Mouse (Mus musculus) limb, embryonic 13.5 days (tissue): ENCODE results near the gene Iqca. TPM values are rescaled to one million over a fixed set of nuclear protein-coding genes. Genes with fewer than 3 reads are reported as not detected.

Source experiments
- ATAC-seq: fragments of 200-750 bp; cut with Nextera tagmentation; 2 replicates; pipeline ENCODE4 v1.8.0; 2017; ENCODE audit warnings: low read depth, moderate number of reproducible peaks, moderate TSS enrichment; ENCODE audit not compliant: low FRiP score
- H3K27ac ChIP-seq: fragments of 300-500 bp; sonication (generic); 2 replicates; pipeline ENCODE4 v1.5.1; 2015; ENCODE audit warnings: inconsistent platforms, mild to moderate bottlenecking, moderate library complexity
- H3K27me3 ChIP-seq: fragments of 300-500 bp; sonication (generic); 2 replicates; pipeline ENCODE4 v1.6.1; 2015; ENCODE audit warnings: mild to moderate bottlenecking, inconsistent platforms
- H3K36me3 ChIP-seq: fragments of 300-500 bp; sonication (generic); 2 replicates; pipeline ENCODE4 v1.6.1; 2015; ENCODE audit warnings: inconsistent platforms, mild to moderate bottlenecking, moderate library complexity
- H3K4me1 ChIP-seq: fragments of 300-500 bp; sonication (generic); 2 replicates; pipeline ENCODE4 v1.6.1; 2015; ENCODE audit warnings: inconsistent platforms
- H3K4me2 ChIP-seq: fragments of 300-500 bp; sonication (generic); replicated peaks from 2 replicates; pipeline ENCODE4 v1.6.1; 2015; ENCODE audit warnings: inconsistent platforms, mild to moderate bottlenecking, moderate library complexity
- H3K4me3 ChIP-seq: fragments of 300-500 bp; sonication (generic); 2 replicates; pipeline ENCODE4 v1.5.1; 2015; ENCODE audit warnings: moderate library complexity, mild to moderate bottlenecking, inconsistent platforms
- H3K9ac ChIP-seq: fragments of 300-500 bp; sonication (generic); 2 replicates; pipeline ENCODE4 v1.6.1; 2015; ENCODE audit warnings: mild to moderate bottlenecking, inconsistent platforms
- H3K9me3 ChIP-seq: fragments of 300-500 bp; sonication (generic); 2 replicates; pipeline ENCODE4 v1.6.1; 2016; ENCODE audit warnings: inconsistent platforms
- WGBS: fragments of 180-500 bp; shearing (Covaris S2); methylation state at CpG from one replicate; pipeline ENCODE4 v1.1.7; 2015; 5-methylcytosine and 5-hydroxymethylcytosine counted together
- polyA plus RNA-seq: library from polyadenylated mRNA; unstranded; fragments of >200 nt; fragmentation: Nextera tagmentation; extraction: Ambion mirVana; gene quantifications from 2 replicates; pipeline ENCODE4 v1.2.1, GENCODE M21; 2015

Gene Iqca
- polyA plus RNA-seq, 1 experiment from 2014 or later, result 0.10 TPM

DNA sequence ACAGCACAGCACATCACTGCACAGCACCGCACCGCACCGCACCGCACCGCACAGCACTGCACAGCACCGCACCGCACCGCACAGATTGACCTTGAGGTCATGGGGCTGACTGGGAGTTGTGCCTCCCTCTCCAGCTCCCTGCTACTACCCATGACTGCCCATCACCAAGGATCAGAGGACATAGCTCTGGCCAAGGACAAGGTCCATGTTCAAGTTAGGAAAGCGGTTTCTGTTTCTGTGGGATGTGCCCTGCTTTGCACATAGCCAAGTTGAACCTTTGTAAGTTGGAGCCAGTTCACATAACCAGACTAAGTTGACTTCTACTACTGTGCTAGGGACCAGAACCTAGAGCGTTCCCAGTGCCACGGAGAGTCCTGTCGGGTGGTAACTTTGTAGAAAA, 28.6 kb downstream of the Iqca start:
- Histone ChIP-seq H3K27ac (no peak overlapping the region), H3K27me3 (peaks cover 55% of the 10 kb centered on the region), H3K4me1 (peaks cover 21% of the 10 kb centered on the region), H3K9ac (no peak overlapping the region), H3K4me2 (no peak overlapping the region), H3K36me3 (no peaks in the 10 kb centered on the region), H3K4me3 (no peak overlapping the region), H3K9me3 (no peaks in the 10 kb centered on the region)
- no peak for ATAC-seq
- 95% methylated on average over 12 of the region's 12 CpGs for WGBS

DNA sequence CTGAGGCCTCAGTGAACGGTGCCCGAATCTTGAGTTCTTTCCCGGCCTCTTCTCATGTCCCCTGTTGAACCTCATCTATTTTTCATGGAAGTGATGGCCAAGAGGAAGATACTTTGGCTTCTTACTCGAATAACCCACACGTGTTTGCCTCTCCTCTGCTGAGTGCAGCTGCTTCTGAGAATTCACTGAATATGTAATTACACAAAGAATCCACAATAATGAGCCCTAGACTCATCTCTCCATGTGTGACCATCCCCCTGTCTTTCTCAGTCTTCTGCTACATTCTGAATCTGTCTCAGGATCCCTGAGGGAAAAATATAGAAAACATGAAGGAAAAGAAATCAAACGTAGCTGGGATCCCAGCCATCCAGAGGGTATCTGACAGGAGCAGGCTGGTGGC, 32.5 kb downstream of the Iqca start:
- Histone ChIP-seq H3K27ac (no peak overlapping the region), H3K4me1 (peaks cover 27% of the 10 kb centered on the region), H3K4me3 (no peak overlapping the region), H3K9ac (no peak overlapping the region), H3K27me3 (peaks cover 76% of the 10 kb centered on the region), H3K9me3 (no peaks in the 10 kb centered on the region), H3K4me2 (no peak overlapping the region), H3K36me3 (no peaks in the 10 kb centered on the region)
- WGBS, result 79% methylated on average over 6 of the region's 6 CpGs
- ATAC-seq, result no peak

DNA sequence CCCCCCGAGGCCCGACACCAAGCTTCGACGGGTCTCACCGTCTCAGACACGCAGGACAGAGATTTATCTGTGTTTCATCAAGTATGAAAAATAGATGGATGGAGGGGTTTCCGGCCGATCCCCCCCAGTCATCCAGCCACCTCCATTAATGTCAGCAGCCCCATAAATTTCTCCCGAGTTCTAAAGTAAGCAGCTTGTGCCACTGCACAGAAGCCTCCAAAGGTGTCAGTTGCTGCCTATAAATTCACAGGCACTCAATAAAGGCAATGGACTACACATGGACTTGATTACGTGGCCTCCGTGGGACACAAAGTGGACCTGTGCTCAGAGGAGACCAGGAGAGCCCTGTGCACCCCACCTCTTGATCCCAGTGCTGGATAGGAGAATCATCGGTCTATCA, 34.0 kb downstream of the Iqca start:
- Histone ChIP-seq H3K4me2 (0 out of 2 replicates have a peak overlapping the region, but pooled peaks have one; percentile 1), H3K4me1 (peaks cover 34% of the 10 kb centered on the region)
- ATAC-seq, result no peak

DNA sequence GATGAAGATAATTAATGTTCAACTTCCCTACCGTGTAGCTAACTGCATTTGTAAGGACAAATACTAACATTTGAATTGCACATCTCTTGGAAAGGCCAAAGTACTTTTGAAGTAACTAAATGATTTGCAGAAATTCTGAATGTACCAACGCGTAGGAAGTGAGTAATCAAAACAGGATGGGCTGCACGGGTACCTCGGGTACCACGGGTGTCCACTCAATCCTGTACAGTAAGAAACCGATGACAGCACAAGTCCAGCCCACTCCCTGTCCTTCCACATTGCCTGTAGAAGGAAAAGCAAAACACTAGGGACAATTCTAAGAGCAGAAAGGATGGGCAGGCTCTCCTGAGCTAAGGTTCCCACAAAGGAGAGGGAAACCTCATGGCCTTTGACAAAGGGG, 36.0 kb downstream of the Iqca start:
- peaks cover 34% of the 10 kb centered on the region for H3K4me1 ChIP-seq
- H3K9me3 ChIP-seq, result 0 out of 2 replicates have a peak, but pooled peaks cover 2% of the 10 kb centered on the region
- no peak overlapping the region for H3K4me2 ChIP-seq
- WGBS, result 60% methylated on average over 7 of the region's 7 CpGs
- H3K27ac ChIP-seq, result no peak overlapping the region
- no peak for ATAC-seq
- peaks cover 72% of the 10 kb centered on the region for H3K27me3 ChIP-seq
- H3K9ac ChIP-seq, result no peak overlapping the region
- H3K4me3 ChIP-seq, result no peak overlapping the region
- H3K36me3 ChIP-seq, result no peaks in the 10 kb centered on the region

More for the DNA sequence above, 34.0 kb downstream of the Iqca start:
- no peak overlapping the region for H3K27ac ChIP-seq
- H3K36me3 ChIP-seq, result no peaks in the 10 kb centered on the region
- no peaks in the 10 kb centered on the region for H3K9me3 ChIP-seq
- 10% methylated on average over 12 of the region's 12 CpGs for WGBS
- H3K27me3 ChIP-seq, result peaks cover 75% of the 10 kb centered on the region
- H3K4me3 ChIP-seq, result no peak overlapping the region
- H3K9ac ChIP-seq, result no peak overlapping the region

DNA sequence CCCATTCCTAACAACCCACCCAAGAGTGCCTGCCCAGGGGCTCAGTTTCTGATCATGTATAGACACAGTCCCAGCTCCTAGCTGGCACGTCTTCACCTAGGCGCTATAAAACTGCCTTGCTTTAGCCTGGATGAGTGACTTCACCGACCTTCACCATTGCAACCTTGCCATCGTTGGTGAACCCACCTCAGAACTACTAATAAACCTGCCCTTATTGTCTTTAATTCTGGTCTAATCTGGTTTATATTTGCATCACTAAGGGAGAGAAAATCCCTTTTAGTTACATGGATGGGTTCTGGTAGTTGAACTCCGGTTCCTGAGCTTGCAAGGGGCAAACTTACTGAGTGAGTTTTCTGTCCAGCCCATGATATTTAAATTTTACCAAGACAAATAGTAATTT, 38.6 kb downstream of the Iqca start:
- ATAC-seq, result no peak
- 72% methylated on average over 5 of the region's 5 CpGs for WGBS
- peaks cover 9% of the 10 kb centered on the region; the same call in 1 of the 2 replicates for H3K9me3 ChIP-seq
- no peaks in the 10 kb centered on the region for H3K36me3 ChIP-seq
- no peak overlapping the region for H3K4me3 ChIP-seq
- peaks cover 55% of the 10 kb centered on the region for H3K27me3 ChIP-seq
- H3K27ac ChIP-seq, result no peak overlapping the region
- H3K4me1 ChIP-seq, result peaks cover 33% of the 10 kb centered on the region
- no peak overlapping the region for H3K9ac ChIP-seq
- H3K4me2 ChIP-seq, result no peak overlapping the region

DNA sequence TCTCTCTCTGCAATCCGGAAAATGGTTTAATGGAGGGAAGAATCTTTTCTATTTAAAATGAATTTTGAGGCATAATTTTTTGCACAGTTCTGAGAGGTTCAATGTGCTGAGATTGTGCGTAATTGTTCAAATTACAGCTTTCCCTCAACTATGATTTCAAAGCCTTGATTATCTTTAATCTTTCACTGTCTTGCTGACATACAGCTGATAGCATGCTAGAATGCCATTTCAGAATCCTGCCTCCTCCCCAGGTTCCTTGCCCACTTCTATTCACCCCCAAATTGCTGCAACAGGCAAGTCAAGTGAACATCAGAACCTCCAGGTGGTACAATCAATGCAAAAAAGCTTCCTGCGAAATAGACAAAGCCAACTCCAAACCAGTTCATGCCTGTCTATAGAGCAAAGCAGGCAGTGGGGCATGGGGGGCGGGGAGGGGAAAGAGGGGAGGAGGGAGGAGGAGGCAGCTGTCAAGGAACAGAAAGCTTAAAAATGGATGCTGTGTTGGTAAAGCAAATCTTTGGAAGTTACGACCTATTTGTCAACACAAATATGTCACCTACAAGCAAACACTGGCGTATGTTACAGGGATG, 39.5 kb downstream of the Iqca start:
- H3K9me3 ChIP-seq, result peaks cover 9% of the 10 kb centered on the region; the same call in 1 of the 2 replicates
- 83% methylated on average over 6 of the region's 6 CpGs for WGBS
- peaks cover 25% of the 10 kb centered on the region for H3K4me1 ChIP-seq
- ATAC-seq, result no peak
- no peak overlapping the region for H3K27ac ChIP-seq
- H3K4me3 ChIP-seq, result no peak overlapping the region
- H3K9ac ChIP-seq, result no peak overlapping the region
- H3K27me3 ChIP-seq, result peaks cover 55% of the 10 kb centered on the region
- no peak overlapping the region for H3K4me2 ChIP-seq
- no peaks in the 10 kb centered on the region for H3K36me3 ChIP-seq

DNA sequence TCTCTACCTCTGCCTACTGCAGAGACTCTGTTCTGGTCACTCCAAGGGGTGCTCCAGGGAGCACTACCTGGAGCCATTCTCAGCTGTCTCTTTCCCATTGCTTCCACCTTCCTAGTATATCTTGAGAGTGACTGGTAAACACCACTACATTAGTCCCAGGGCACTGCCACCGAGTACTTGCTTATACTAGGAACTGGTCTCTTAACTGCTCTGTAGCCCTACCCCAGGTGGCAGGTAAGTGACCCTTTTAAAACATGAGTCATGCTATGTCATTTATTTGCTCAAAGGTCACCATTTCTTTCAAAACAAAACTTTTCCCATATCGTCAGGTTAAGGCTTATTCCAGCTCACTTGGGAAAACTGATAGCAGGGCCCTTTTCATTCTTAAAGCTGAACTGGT, 40.5 kb downstream of the Iqca start:
- H3K9ac ChIP-seq, result no peak overlapping the region
- H3K4me1 ChIP-seq, result peaks cover 19% of the 10 kb centered on the region
- peaks cover 9% of the 10 kb centered on the region; the same call in 1 of the 2 replicates for H3K9me3 ChIP-seq
- no peak overlapping the region for H3K4me2 ChIP-seq
- WGBS, result 81% methylated on average over 2 of the region's 2 CpGs
- no peak overlapping the region for H3K27ac ChIP-seq
- ATAC-seq, result no peak
- H3K36me3 ChIP-seq, result no peaks in the 10 kb centered on the region
- H3K27me3 ChIP-seq, result peaks cover 47% of the 10 kb centered on the region
- no peak overlapping the region for H3K4me3 ChIP-seq

DNA sequence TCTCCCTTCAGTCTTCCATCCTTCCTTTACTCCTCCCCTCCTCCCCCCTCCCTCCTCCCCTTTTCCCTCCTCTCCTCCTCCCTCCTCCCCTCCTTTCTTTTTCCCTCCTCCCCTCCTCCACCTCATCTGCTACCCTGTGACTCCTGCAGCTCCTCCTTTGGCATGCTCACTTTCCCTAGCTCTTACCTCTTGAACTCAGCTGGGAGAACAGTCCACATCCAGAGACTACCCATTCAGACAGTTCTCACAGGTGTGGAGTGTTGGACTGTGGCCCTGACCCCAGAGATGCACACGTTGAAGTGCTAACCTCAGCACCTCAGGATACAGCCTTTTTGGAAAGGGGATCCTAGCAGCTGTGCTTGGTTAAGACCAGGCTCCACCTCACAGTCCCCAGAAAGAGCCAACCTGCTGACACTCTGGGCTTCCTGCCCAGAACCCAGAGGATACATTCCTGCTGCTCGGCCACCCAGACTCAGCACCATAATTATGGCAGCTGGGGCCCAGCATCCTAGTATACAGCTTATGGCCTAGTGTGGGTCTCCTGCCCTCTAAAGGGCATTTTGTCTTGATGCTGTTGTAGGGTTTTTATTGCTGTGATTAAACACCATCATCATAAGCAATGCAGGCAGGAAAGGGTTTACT, 41.9 kb downstream of the Iqca start:
- peak; percentile 73 for ATAC-seq
- H3K4me3 ChIP-seq, result no peak overlapping the region
- H3K4me2 ChIP-seq, result no peak overlapping the region
- no peak overlapping the region for H3K9ac ChIP-seq
- H3K4me1 ChIP-seq, result peaks cover 16% of the 10 kb centered on the region
- 33% methylated on average over 2 of the region's 2 CpGs for WGBS
- peaks cover 9% of the 10 kb centered on the region; the same call in 1 of the 2 replicates for H3K9me3 ChIP-seq
- H3K27me3 ChIP-seq, result peaks cover 34% of the 10 kb centered on the region
- no peaks in the 10 kb centered on the region for H3K36me3 ChIP-seq
- no peak overlapping the region; the same call in 1 of the 2 replicates for H3K27ac ChIP-seq

DNA sequence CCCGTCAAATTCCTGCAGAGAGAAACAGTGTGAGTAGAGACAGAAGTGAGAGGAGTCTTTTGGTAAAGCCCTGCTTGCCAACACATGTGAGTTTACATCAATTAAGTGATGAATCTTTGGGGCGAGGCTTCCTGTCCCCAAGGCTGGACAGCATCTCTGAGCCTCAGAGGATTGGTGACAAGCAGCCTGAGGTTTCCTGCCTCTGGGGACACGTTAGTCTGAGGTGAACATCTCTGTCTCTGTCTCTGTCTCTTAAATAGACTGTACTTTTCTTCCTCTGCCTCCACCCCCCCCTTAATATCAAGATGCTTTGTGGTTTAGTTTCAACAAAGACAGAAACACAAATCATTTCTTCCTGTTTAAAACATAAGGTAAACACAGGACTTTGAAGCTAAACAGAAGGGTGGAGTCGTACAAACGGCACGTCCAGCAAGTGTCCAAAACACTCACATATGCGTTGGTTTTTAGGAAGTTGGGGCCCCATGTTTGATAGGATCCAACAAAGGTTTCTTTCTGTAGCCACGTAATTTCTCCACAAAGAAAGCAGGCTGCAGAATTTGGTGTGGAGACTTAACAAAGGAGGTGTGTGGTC, 49.2 kb downstream of the Iqca start:
- 80% methylated on average over 8 of the region's 8 CpGs for WGBS
- Histone ChIP-seq H3K27me3 (no peaks in the 10 kb centered on the region), H3K9ac (no peak overlapping the region), H3K9me3 (no peaks in the 10 kb centered on the region), H3K4me3 (no peak overlapping the region), H3K4me1 (peaks cover 3% of the 10 kb centered on the region; the same call in 1 of the 2 replicates), H3K36me3 (no peaks in the 10 kb centered on the region), H3K27ac (no peak overlapping the region), H3K4me2 (no peak overlapping the region)
- ATAC-seq, result no peak

DNA sequence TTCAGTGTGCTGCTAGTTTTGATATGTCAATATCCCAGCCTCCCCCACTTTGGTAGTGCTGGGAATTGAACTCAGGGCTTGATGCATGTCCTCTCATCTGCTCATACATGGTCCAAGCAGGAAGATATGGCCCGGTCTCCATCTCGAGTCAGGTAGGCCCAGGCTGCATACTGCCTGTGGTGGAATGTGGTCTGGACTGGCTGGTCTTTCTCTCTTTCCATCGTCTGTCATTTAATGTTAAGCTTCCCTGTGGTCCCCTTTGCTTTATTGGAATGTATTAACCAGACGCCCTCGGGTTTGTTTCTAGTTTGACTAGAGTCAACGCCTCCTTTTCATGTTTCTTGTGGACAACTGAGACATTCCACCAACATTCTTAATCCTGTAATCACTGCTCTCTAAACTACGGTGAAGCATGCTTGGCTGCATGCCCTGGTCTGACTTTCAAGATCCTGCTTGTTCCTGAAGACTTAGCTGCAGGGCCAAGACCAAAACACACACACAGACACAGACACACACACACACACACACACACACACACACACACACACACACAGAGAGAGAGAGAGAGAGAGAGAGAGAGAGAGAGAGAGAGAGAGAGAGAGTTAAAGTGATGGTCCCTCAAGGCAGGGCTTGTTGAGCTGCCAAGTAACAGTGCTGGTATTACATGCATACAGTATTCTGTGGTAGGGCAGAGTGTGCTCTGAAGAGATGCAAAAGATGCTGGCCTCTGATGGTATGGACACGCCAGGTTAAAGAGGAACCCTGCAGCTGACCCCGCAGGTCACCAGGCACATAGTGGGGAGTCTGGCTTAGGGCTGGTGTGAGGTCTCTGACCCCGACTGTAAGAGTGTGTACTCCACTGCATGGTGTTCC, 52.6 kb downstream of the Iqca start:
- Histone ChIP-seq H3K36me3 (no peaks in the 10 kb centered on the region), H3K4me1 (peaks cover 3% of the 10 kb centered on the region; the same call in 1 of the 2 replicates), H3K27ac (peak overlapping the region; percentile 44; the same call in 1 of the 2 replicates), H3K9me3 (no peaks in the 10 kb centered on the region), H3K9ac (no peak overlapping the region), H3K4me2 (no peak overlapping the region), H3K4me3 (no peak overlapping the region), H3K27me3 (0 out of 2 replicates have a peak, but pooled peaks cover 3% of the 10 kb centered on the region)
- WGBS, result 56% methylated on average over 10 of the region's 10 CpGs
- peak; percentile 57; the same call in 1 of the 2 replicates for ATAC-seq

DNA sequence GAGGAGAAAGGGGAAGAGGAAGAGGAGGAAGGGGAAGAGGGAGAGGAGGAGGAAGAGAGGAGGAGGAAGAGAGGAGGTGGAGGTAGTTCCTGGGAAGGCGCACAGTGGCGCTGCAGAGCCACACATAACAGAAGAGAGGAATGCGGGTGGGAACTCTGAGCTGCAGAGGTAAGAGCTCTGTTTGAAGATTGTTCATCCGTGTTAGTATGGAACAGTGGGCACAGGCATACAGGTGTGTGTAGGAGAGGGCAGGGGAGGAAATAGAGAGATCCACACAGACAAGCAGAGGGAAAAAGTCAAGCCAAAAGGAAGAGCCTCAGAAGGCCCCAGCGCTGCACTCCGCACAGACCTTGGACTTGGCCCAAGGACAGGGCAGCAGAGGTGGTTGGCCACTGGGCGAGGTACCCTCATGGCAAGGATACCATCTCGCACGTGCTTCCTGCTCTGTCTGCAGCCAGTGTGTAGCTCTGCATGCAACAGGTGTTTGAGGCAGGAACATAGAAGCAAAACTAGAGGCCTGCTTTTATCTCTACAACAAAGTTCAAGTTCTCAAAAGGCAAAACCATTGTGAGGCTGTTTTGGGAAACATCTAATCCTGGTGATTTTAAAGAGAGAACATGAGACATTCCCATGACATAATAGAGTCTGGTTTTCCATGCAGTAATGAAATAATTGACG, 60.2 kb downstream of the Iqca start:
- no peak overlapping the region for H3K9ac ChIP-seq
- no peaks in the 10 kb centered on the region for H3K9me3 ChIP-seq
- H3K27me3 ChIP-seq, result 0 out of 2 replicates have a peak, but pooled peaks cover under 1% of the 10 kb centered on the region
- no peaks in the 10 kb centered on the region for H3K36me3 ChIP-seq
- no peak overlapping the region for H3K4me3 ChIP-seq
- 78% methylated on average over 10 of the region's 10 CpGs for WGBS
- H3K4me1 ChIP-seq, result no peaks in the 10 kb centered on the region
- no peak overlapping the region for H3K4me2 ChIP-seq
- no peak overlapping the region for H3K27ac ChIP-seq
- no peak; the same call in 1 of the 2 replicates for ATAC-seq
